Mouse (Mus musculus) neural tube, embryonic 11.5 days (tissue): ENCODE results near the gene Fam104a. TPM values are rescaled to one million over a fixed set of nuclear protein-coding genes. Genes with fewer than 3 reads are reported as not detected.

Source experiments
- ATAC-seq: fragments of 200-750 bp; cut with Nextera tagmentation; 2 replicates; pipeline ENCODE4 v1.8.0; 2017; ENCODE audit warnings: moderate number of reproducible peaks, mild to moderate bottlenecking, moderate TSS enrichment, moderate library complexity; ENCODE audit not compliant: insufficient read depth, low FRiP score, low TSS enrichment
- DNase-seq: peaks from one replicate; pipeline ENCODE4 v3.0.0-alpha.2; 2015; ENCODE audit warnings: low spot score
- H3K27ac ChIP-seq: fragments of 300-500 bp; sonication (generic); 2 replicates; pipeline ENCODE4 v1.5.1; 2014; ENCODE audit warnings: low read depth, mild to moderate bottlenecking, low read length
- H3K27me3 ChIP-seq: fragments of 300-500 bp; sonication (generic); 2 replicates; pipeline ENCODE4 v1.6.1; 2014; ENCODE audit warnings: mild to moderate bottlenecking, low read length, mixed read lengths; ENCODE audit not compliant: control insufficient read depth, insufficient read depth
- H3K36me3 ChIP-seq: fragments of 300-500 bp; sonication (generic); 2 replicates; pipeline ENCODE4 v1.6.1; 2014; ENCODE audit warnings: mild to moderate bottlenecking, low read length, moderate library complexity, mixed read lengths; ENCODE audit not compliant: control insufficient read depth, insufficient read depth
- H3K4me1 ChIP-seq: fragments of 300-500 bp; sonication (generic); 2 replicates; pipeline ENCODE4 v1.6.1; 2014; ENCODE audit warnings: low read length, mixed read lengths; ENCODE audit not compliant: control insufficient read depth, insufficient read depth
- H3K4me2 ChIP-seq: fragments of 300-500 bp; sonication (generic); 2 replicates; pipeline ENCODE4 v1.6.1; 2014; ENCODE audit warnings: low read depth, mild to moderate bottlenecking, moderate library complexity
- H3K4me3 ChIP-seq: fragments of 300-500 bp; sonication (generic); 2 replicates; pipeline ENCODE4 v1.5.1; 2014; ENCODE audit warnings: low read depth, low read length
- H3K9ac ChIP-seq: fragments of 300-500 bp; sonication (generic); 2 replicates; pipeline ENCODE4 v1.6.1; 2014; ENCODE audit warnings: mild to moderate bottlenecking, low read length
- H3K9me3 ChIP-seq: fragments of 300-500 bp; sonication (generic); 2 replicates; pipeline ENCODE4 v1.6.1; 2016; ENCODE audit warnings: low read length; ENCODE audit not compliant: control insufficient read depth
- WGBS: fragments of 180-500 bp; shearing (Covaris S2); extraction: QIAGEN DNeasy Blood & Tissue Kit; methylation state at CpG from one replicate; pipeline ENCODE4 v1.1.7; 2014; 5-methylcytosine and 5-hydroxymethylcytosine counted together
- polyA plus RNA-seq: library from polyadenylated mRNA; unstranded; fragments of >200 nt; fragmentation: Nextera tagmentation; extraction: Ambion mirVana; gene quantifications from 2 replicates; pipeline ENCODE4 v1.2.1, GENCODE M21; 2014

Fam104a gene
- polyA plus RNA-seq = 57.3 and 57.9 TPM in 2 replicates

- Histone ChIP-seq H3K36me3 (peaks cover 6% of the 10 kb centered on the region), H3K9me3 (no peaks in the 10 kb centered on the region), H3K4me1 (peaks cover 14% of the 10 kb centered on the region), H3K4me3 (peak within 1 kb of the TSS; percentile 91), H3K27ac (peak within 1 kb of the TSS; percentile 95), H3K27me3 (no peaks in the 10 kb centered on the region), H3K4me2 (peak within 1 kb of the TSS; percentile 86), H3K9ac (peak within 1 kb of the TSS; percentile 87)
- peak; percentile 98 for DNase-seq
- WGBS = under 1% methylated on average over 73 of the region's 73 CpGs
- ATAC-seq = peak; percentile 92
These were observed at the start of gene Fam104a, which contains the start of gene D11Wsu47e for GRCm38 (mm10) chr11:113683957-113684706. Fam104a (minus strand) TSS chr11:113684155. D11Wsu47e (plus strand) TSS chr11:113684412.

GRCm38 (mm10) chr11:113731945-113732612 is 48.1 kb upstream of the Fam104a start:
- no peak overlapping the region for H3K4me3 ChIP-seq
- no peaks in the 10 kb centered on the region for H3K9me3 ChIP-seq
- no peaks in the 10 kb centered on the region for H3K27me3 ChIP-seq
- peaks cover 18% of the 10 kb centered on the region for H3K36me3 ChIP-seq
- 91% methylated on average over 10 of the region's 10 CpGs for WGBS
- ATAC-seq = no peak
- H3K4me1 ChIP-seq = peaks cover 33% of the 10 kb centered on the region
- H3K4me2 ChIP-seq = no peak overlapping the region
- no peak overlapping the region for H3K9ac ChIP-seq
- no peak overlapping the region for H3K27ac ChIP-seq
- DNase-seq = no peak

GRCm38 (mm10) chr11:113730879-113731278 is 46.9 kb upstream of the Fam104a start:
- 71% methylated on average over 3 of the region's 3 CpGs for WGBS
- no peak overlapping the region for H3K27ac ChIP-seq
- H3K36me3 ChIP-seq = peaks cover 24% of the 10 kb centered on the region

GRCm38 (mm10) chr11:113729917-113730316 is 46.0 kb upstream of the Fam104a start:
- Histone ChIP-seq H3K4me2 (no peak overlapping the region), H3K4me1 (peaks cover 32% of the 10 kb centered on the region), H3K36me3 (peaks cover 28% of the 10 kb centered on the region), H3K9ac (no peak overlapping the region), H3K9me3 (no peaks in the 10 kb centered on the region), H3K27ac (no peak overlapping the region), H3K27me3 (no peaks in the 10 kb centered on the region), H3K4me3 (no peak overlapping the region)
- 62% methylated on average over 8 of the region's 8 CpGs for WGBS
- ATAC-seq (no peak), DNase-seq (no peak)

More at GRCm38 (mm10) chr11:113730879-113731278, 46.9 kb upstream of the Fam104a start:
- DNase-seq = no peak
- H3K27me3 ChIP-seq = no peaks in the 10 kb centered on the region
- H3K4me1 ChIP-seq = peaks cover 33% of the 10 kb centered on the region
- no peaks in the 10 kb centered on the region for H3K9me3 ChIP-seq
- ATAC-seq = no peak
- H3K4me2 ChIP-seq = no peak overlapping the region
- H3K4me3 ChIP-seq = no peak overlapping the region
- no peak overlapping the region for H3K9ac ChIP-seq

GRCm38 (mm10) chr11:113729239-113729638 is 45.3 kb upstream of the Fam104a start:
- peaks cover 28% of the 10 kb centered on the region for H3K36me3 ChIP-seq

GRCm38 (mm10) chr11:113727992-113728391 is 44.0 kb upstream of the Fam104a start:
- no peaks in the 10 kb centered on the region for H3K27me3 ChIP-seq
- H3K36me3 ChIP-seq = peaks cover 28% of the 10 kb centered on the region
- H3K9ac ChIP-seq = no peak overlapping the region
- ATAC-seq (no peak), DNase-seq (no peak)
- 53% methylated on average over 6 of the region's 6 CpGs for WGBS
- peaks cover 17% of the 10 kb centered on the region for H3K4me1 ChIP-seq
- H3K4me3 ChIP-seq = no peak overlapping the region
- no peaks in the 10 kb centered on the region for H3K9me3 ChIP-seq
- H3K4me2 ChIP-seq = no peak overlapping the region
- H3K27ac ChIP-seq = no peak overlapping the region

More at GRCm38 (mm10) chr11:113729239-113729638, 45.3 kb upstream of the Fam104a start:
- ATAC-seq (no peak), DNase-seq (no peak)
- Histone ChIP-seq H3K9ac (no peak overlapping the region), H3K4me1 (peaks cover 25% of the 10 kb centered on the region), H3K27me3 (no peaks in the 10 kb centered on the region), H3K9me3 (no peaks in the 10 kb centered on the region), H3K4me3 (no peak overlapping the region), H3K4me2 (no peak overlapping the region), H3K27ac (no peak overlapping the region)
- 73% methylated on average over 21 of the region's 21 CpGs for WGBS

GRCm38 (mm10) chr11:113726994-113727888 is 43.3 kb upstream of the Fam104a start:
- Histone ChIP-seq H3K4me2 (no peak overlapping the region), H3K36me3 (peaks cover 28% of the 10 kb centered on the region), H3K4me3 (no peak overlapping the region), H3K27me3 (no peaks in the 10 kb centered on the region), H3K4me1 (peaks cover 17% of the 10 kb centered on the region), H3K27ac (no peak overlapping the region), H3K9ac (no peak overlapping the region), H3K9me3 (no peaks in the 10 kb centered on the region)
- 78% methylated on average over 14 of the region's 14 CpGs for WGBS
- DNase-seq (no peak), ATAC-seq (no peak)

GRCm38 (mm10) chr11:113725235-113726048 is 41.5 kb upstream of the Fam104a start:
- no peak overlapping the region for H3K27ac ChIP-seq
- peaks cover 28% of the 10 kb centered on the region for H3K36me3 ChIP-seq
- no peak overlapping the region for H3K9ac ChIP-seq
- no peak overlapping the region for H3K4me2 ChIP-seq
- no peak overlapping the region for H3K4me3 ChIP-seq
- H3K27me3 ChIP-seq = no peaks in the 10 kb centered on the region
- WGBS = 74% methylated on average over 4 of the region's 4 CpGs
- no peaks in the 10 kb centered on the region for H3K9me3 ChIP-seq
- ATAC-seq (no peak), DNase-seq (no peak)
- peaks cover 17% of the 10 kb centered on the region for H3K4me1 ChIP-seq
